Mouse (Mus musculus): ENCODE data around the gene Rhbg. TPM values are rescaled to one million over a fixed set of nuclear protein-coding genes. Genes with fewer than 3 reads are reported as not detected.

Rhbg gene
- total RNA-seq, 1 experiment from 2014 or later: not detected

DNA sequence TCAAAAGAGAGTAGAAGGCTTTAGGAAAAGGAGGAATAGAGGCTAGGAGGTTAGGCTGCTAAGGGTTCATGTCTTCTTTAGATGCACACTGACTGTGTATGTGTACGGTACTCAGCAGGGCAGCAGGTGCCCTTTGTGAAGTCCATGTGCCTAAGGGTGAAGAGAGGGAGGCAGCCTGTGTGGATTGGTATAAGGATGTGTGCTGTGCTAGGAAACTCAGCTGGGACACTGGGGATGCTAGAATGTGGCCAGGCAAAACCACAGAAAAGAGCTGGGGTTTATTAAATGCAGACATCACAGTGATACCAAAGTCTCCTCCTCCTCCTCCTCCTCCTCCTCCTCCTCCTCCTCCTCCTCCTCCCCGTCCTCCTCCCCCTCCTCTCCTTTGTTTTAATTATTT is 36.8 kb downstream of the Rhbg start:
- no peak for ATAC-seq (replicated peaks in 1 of 2; ENCODE audit: insufficient read depth in 1 of 2, low FRiP score in 2 of 2, low TSS enrichment in 1 of 2, low read depth in 1 of 2, poor library complexity in 2 of 2, severe bottlenecking in 2 of 2)

DNA sequence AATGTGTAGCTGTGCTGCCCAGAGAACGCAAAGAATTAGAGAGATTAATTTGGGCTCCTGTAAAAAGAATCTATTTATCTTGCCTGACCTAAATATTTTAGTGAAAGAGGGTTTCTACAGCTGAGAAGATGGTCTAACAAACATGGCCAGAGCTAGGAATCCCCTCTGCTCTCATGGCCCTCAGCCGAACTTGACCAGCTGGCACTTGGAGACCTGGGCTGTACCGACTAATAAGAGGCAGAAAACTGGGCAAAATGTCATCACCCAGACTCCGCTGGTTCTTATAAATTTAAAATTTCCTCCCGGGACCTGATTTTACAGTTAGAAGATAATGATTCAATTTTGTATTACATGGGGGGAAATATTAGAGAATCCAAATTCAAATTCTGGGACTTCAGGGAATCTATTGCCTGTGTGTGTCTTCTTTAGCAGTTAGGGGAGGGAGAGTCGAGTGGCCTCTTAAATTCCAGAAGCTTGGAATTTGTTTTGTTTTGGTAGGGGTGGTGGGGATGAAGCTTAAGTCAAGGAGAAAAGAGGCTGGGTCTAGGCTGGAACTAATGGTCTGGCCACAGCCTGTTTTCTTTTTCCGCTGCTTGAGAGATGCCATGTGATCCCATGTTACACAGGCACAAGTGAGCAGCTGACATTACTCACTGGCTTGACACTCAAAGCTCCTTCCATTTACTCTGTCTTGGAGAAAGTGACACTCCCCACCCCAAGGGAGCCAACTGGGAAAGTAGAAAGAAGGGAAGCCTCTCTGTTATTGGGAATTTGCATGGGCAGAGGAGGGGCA is 37.8 kb downstream of the Rhbg start:
- ATAC-seq (replicated peaks in 1 of 2; ENCODE audit: insufficient read depth in 1 of 2, low FRiP score in 2 of 2, low TSS enrichment in 1 of 2, low read depth in 1 of 2, poor library complexity in 2 of 2, severe bottlenecking in 2 of 2): no peak

DNA sequence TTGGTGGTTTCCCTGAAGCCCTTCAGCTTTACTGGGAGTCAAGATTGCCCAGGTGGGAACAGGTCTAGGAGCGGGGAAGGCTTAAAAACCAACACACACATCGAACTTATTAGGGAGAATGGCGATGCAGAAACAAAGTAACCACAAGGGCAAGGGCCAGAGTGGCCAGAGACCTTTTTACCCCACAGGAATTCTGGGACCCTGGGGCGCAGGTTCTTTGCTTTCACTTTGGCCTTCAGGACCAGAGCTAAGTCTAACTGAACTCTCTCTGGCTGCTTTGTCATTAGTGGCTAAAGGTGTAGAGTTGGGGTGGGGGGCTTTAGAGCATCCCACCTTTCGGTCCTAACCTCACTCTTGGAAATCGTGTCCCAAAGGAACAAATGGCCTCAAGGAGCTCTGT is 38.4 kb downstream of the Rhbg start:
- ATAC-seq (replicated peaks in 1 of 2; ENCODE audit: insufficient read depth in 1 of 2, low FRiP score in 2 of 2, low TSS enrichment in 1 of 2, low read depth in 1 of 2, poor library complexity in 2 of 2, severe bottlenecking in 2 of 2): no peak

DNA sequence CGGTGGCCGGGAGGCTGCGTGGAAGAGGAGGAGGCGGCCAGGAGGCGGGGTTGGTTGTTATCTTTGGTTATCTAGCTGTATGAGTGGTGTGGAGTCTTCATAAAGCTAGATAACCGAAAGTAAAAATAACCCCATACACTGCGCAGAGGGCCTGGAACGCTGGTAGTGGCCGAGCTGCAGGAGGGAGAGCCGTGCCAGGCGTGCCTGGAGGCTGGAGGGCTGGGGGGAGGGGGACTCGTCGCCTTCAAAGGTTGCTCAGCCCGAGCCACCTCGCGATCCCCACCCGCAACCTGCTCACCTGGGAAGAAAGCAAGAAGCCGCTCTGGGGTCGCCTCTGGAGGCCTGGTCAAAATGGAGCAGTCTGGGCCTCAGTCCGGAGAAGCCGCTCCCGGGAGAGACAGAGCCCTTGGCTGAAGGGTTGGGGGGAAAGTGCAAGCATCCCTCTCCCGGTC is 38.9 kb downstream of the Rhbg start:
- ATAC-seq (replicated peaks in 1 of 2; ENCODE audit: insufficient read depth in 1 of 2, low FRiP score in 2 of 2, low TSS enrichment in 1 of 2, low read depth in 1 of 2, poor library complexity in 2 of 2, severe bottlenecking in 2 of 2): no peak; a peak in 1 of 4 replicates

DNA sequence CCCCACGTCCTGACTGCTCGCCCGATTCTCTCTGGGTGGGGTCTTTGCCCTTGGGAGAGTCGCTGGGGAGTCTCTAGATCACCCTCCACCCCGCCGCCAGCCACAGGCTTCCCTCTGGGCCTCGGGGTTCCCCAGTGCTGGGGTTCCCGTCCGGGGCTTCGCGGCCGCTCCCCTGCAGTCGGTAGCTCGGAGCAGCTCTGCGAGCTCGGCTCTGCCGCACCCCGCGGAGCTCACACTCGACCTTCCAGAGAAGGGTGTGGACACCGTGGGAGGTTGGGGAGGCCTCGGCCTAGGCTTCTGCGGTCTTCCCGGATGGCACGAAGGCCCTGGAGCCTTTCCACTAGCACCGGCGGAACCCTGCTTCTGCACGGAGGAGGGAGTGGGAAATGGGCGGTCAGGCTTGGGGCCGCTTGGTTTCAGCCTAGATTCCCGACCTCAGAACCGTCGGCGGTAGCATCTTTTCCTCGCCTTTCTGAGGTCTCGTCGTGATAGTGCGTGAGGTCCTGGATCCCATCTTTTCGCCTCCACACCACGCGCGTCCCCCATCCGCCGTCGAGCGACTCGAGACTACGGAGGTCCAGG is 39.4 kb downstream of the Rhbg start:
- ATAC-seq (replicated peaks in 1 of 2; ENCODE audit: insufficient read depth in 1 of 2, low FRiP score in 2 of 2, low TSS enrichment in 1 of 2, low read depth in 1 of 2, poor library complexity in 2 of 2, severe bottlenecking in 2 of 2): peak; percentile 24 to 47; a peak in 2 of 4 replicates

DNA sequence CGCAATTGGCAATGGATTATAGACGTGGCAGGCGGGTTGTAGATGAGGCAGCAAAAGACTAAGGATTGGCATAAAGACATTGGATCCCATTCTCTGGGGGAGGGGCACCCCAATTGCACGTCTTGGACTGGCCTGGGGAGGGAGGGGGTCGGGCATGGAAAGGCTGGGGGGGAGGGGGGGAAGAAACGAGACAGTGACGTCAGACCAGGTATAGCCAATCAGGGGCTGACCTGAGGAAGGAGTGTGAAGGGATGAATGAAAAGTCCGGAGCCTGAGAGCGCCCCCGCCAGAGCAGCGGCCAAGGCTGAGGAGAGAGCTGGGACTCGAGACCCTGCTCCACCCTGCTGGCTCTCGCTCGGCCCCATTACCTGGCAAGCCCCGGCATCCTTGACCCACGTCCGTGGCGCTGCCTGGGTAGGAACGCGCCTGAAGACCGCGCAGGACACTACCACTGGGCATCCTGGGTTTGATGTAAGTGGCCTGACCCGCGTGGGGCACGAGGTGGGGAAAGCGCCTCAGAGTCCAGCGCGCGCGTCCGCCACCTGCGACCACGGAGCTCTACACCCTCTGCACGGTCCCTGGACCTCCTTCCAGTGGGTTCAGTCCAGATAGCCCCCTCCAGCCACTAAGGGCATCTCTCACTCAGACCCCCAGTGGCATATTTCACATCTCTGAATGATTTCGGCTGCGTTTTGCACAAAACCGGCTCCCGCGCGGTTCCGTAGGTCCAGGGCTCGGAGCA is 40.1 kb downstream of the Rhbg start:
- no peak for ATAC-seq (replicated peaks in 1 of 2; ENCODE audit: insufficient read depth in 1 of 2, low FRiP score in 2 of 2, low TSS enrichment in 1 of 2, low read depth in 1 of 2, poor library complexity in 2 of 2, severe bottlenecking in 2 of 2)

DNA sequence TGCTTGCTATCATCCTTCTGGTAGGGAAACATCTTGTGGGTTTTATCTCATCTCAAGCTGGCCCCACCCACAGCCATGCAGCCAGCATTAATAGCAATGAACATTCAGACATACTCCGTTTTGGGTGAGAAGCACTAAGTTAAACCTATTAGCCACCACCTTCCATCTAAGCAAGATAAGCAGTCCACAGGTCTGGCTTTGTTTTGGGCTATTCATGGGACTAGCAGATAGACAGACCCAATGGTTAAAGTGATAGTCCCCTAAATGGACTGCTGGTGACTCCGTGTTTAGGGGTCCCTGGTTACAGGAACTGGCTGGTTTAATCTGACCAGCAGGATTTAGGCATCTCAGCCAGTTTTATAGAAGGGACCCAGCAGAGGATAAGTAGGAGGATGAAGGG is 41.5 kb downstream of the Rhbg start:
- ATAC-seq (replicated peaks in 1 of 2; ENCODE audit: insufficient read depth in 1 of 2, low FRiP score in 2 of 2, low TSS enrichment in 1 of 2, low read depth in 1 of 2, poor library complexity in 2 of 2, severe bottlenecking in 2 of 2): no peak

DNA sequence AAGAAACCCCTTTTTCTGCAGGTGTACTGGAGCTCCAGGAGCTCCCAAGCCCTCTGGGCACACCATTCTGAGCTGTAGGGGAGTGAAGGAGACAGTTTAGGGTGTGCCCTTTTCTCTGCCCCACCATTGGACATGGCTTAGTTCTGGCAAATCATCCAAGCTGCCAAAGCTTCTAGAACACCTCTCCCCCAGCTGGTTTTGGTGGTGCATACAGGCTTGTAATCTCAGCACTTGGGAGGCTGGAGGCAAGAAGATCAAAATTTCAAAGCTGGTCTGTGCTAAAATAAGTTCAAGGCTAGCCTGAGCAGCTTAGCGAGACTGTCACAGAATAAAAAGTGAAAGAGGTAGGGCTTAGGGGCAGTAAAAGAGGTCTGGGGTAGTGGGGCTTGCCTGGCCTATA is 42.2 kb downstream of the Rhbg start:
- no peak for ATAC-seq (replicated peaks in 1 of 2; ENCODE audit: insufficient read depth in 1 of 2, low FRiP score in 2 of 2, low TSS enrichment in 1 of 2, low read depth in 1 of 2, poor library complexity in 2 of 2, severe bottlenecking in 2 of 2)

DNA sequence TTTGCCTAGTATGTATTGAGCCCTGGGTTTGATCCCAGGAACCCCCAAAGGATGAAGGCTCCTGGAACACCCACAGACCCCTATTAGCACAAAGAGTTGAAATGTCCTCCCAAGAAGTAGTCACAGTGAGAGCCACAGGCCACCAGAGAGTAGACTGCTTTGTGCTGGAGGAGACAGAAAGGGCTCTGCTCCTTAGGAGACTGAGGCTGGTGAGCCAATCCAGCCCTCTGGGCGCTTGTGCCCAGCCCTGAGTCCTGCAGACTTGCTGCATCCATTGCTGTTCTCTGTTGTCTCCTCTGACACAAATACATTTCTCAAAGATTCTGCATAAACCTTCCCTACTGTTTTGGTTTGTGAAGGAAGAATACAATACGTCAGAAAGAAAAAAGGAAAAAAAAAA is 43.6 kb downstream of the Rhbg start:
- no peak for ATAC-seq (replicated peaks in 1 of 2; ENCODE audit: insufficient read depth in 1 of 2, low FRiP score in 2 of 2, low TSS enrichment in 1 of 2, low read depth in 1 of 2, poor library complexity in 2 of 2, severe bottlenecking in 2 of 2)

DNA sequence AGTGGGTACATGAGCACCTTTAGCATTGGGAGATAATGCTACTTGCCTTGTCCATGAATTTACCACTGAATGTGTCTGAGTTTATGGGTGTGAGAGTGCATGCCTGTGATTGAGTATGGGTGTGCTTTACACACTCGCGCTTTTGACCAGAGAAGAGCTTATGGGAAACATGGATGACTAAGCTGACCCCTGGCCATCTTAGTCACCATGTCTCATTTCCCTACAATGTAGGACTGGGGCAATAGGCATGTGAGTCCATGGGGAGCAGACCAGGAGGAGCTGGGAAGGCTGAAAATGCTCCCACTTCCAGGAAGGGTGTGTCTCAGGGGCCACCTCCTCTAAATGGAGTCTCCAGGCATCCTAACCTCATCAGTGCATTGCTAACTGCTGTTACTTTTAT is 44.4 kb downstream of the Rhbg start:
- no peak for ATAC-seq (replicated peaks in 1 of 2; ENCODE audit: insufficient read depth in 1 of 2, low FRiP score in 2 of 2, low TSS enrichment in 1 of 2, low read depth in 1 of 2, poor library complexity in 2 of 2, severe bottlenecking in 2 of 2)

DNA sequence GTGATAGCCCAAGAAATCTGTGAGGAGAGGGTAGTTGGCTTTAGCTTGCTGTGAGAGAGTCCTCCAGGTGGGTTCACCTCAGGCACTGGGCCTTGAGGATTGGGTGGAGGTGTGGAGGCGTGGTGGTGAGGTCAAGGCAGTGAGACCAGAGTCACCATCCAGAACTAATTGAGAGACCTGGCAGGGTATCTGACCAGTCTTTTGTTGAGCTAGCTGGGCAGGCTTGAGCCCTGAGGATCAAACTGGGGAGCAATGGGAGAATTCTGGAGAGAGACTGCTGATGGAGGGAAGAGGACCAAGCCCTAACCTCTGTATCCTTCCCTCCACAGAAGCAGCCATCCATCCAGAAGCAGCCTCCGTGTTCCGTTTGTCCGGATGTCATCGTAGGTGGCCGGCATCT is 45.2 kb downstream of the Rhbg start:
- ATAC-seq (replicated peaks in 1 of 2; ENCODE audit: insufficient read depth in 1 of 2, low FRiP score in 2 of 2, low TSS enrichment in 1 of 2, low read depth in 1 of 2, poor library complexity in 2 of 2, severe bottlenecking in 2 of 2): no peak

DNA sequence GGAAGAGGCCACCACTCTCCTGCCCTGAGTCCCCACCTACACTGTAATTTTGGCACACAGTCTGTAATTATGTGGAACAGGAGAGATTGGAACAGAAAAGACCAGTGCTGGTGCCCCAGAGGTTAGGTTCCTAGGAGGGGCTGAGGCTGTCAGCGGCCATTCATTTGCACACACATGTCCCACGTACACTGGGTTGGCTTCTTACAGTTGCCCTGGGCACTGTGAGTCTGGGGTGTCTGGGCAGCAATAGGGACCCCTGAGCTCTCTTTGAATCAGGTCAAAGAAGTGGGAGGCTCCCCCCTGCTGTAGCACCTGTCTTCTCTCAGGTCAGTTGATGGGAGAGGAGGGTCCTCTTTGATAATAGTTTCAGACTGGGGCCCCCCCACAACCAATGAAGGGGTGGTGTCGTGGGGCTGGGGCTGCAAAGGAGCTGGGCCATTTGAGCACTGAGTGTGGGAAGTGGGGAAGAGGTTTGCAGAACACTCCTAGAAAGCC is 46.2 kb downstream of the Rhbg start:
- no peak for ATAC-seq (replicated peaks in 1 of 2; ENCODE audit: insufficient read depth in 1 of 2, low FRiP score in 2 of 2, low TSS enrichment in 1 of 2, low read depth in 1 of 2, poor library complexity in 2 of 2, severe bottlenecking in 2 of 2)

DNA sequence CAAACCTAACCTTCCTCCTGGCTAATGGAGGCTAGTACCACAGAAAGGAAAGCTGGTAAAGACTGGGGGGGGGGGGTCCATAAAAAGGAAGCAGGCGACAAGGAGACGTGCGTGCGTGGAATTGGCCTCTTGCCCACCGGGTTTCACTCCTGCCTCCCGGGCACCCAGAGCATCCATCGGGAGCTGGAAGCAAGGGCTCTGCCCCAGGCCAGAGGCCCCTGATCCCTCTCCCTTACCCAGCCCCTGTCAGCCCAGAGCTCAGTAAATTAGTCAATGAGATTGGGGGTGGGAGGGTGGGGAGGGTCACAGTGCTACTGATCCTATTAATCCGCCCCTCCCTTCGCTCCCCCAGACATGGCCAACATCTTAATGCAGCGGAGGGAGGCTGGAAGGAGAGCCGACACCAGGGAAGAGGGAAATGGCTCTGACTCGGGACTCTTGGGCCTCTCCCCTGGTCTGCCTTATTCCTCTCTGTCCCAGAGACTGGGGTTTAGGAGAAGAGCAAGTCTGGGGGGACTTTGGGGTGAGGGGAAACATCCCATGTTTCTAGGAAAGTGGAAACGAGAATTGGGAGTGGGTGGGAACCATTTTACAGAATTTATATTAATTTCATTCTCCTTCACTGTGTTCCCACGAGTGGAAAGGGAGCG is 46.9 kb downstream of the Rhbg start:
- no peak for ATAC-seq (replicated peaks in 1 of 2; ENCODE audit: insufficient read depth in 1 of 2, low FRiP score in 2 of 2, low TSS enrichment in 1 of 2, low read depth in 1 of 2, poor library complexity in 2 of 2, severe bottlenecking in 2 of 2)

DNA sequence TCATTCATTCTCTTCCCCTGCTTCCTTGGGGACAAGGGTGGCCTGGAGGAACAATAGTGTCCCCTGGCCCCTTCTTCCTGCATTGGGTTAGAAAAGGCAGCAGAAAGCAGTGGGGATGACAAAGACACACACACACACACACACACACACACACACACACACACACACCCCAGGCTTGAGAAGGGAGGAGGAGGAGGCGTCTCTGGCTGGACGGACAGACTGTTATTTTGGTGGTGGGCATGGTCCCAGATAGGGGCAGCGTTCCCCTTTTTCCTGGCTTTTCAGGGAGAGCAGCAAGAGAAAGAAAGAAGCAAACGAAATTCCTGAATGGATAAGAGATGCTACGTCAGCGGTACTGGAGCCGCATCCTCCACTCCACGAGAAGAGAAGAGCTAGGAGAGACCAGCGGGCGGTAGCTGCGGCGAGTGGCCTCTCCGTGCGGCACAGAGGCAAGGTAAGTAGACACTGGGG is 47.6 kb downstream of the Rhbg start:
- no peak for ATAC-seq (replicated peaks in 1 of 2; ENCODE audit: insufficient read depth in 1 of 2, low FRiP score in 2 of 2, low TSS enrichment in 1 of 2, low read depth in 1 of 2, poor library complexity in 2 of 2, severe bottlenecking in 2 of 2)

DNA sequence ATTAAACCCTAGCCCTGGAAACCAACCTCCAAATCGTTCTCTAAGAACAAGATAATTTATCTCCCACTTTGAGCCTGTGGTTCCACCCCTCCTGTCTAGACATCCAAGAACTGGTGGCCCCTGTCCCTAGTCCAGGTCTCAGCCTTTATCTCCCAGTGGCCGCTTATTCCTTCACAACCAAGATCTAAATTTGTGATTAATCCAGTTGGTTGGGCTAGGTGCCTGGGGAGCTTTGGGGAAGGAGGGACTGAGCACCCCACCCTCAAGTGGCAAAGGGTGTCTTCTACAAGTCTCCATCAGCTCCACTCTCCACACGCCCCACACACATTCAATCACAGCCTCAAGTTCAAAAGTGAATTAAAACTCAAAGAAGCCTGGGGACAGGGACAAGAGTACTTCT is 48.0 kb downstream of the Rhbg start:
- no peak for ATAC-seq (replicated peaks in 1 of 2; ENCODE audit: insufficient read depth in 1 of 2, low FRiP score in 2 of 2, low TSS enrichment in 1 of 2, low read depth in 1 of 2, poor library complexity in 2 of 2, severe bottlenecking in 2 of 2)

DNA sequence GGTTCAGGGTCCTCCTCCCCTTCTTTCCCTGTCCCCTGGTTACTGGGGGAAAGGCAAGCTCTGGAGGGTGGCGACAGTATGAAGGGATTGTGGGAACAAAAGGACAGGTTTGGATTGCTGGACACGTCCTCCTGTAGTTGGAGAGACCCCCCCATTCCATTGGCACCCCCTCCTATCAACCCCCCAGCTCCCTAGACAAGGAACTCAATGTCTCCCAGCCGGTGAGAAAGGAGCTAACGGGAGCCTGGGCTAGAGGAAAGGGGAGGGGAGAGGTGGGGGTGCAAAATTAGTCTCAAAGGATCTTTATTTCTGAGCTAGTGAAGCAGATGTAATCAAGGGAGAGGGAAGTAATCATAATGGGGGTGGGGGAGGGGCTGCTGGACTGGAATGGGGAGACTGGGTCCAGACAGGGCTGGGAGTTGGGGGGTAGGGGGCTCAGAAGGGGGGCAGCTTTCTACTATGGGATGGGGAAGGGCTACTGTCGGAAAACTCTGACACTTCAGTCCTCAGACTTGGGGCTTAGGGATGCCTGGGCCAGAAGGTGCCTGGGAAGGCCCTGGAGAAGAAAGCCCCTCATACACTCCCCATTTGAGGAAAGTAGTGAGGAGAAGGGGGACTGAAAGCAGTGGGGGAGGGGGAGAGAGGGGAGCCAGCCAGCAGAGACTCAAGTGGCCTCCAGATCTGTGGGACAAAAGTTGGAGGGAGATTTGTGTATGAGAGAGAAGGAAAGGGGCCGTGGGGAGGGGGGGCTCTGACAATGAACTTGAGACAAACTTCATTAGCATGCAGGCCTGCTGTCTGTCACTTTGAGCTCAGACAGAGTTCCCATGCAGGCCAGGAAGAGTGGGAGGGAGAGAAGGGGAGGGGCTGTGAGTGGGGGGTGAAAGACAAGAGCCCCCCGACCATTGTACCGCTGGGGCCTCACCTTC is 48.7 kb downstream of the Rhbg start:
- ATAC-seq (replicated peaks in 1 of 2; ENCODE audit: insufficient read depth in 1 of 2, low FRiP score in 2 of 2, low TSS enrichment in 1 of 2, low read depth in 1 of 2, poor library complexity in 2 of 2, severe bottlenecking in 2 of 2): no peak

DNA sequence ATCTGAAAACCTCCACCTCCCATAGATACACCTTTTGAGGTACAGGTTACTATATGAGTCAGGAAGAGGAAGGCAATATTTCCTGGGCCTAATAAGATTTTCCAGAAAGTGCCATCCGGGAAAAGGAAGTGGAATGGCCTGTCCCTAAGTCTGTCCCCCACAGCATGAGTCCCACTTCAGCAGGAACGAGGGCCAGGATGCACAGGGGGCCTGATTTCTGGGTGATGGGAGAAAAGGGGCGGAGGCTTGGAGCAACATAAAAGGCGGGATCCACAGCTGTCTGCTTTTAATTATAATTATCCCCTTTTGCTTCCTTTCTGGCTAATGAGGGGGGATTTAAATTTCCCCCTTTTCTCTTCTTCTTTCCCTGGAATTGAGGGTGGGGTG is 49.3 kb downstream of the Rhbg start:
- ATAC-seq (replicated peaks in 1 of 2; ENCODE audit: insufficient read depth in 1 of 2, low FRiP score in 2 of 2, low TSS enrichment in 1 of 2, low read depth in 1 of 2, poor library complexity in 2 of 2, severe bottlenecking in 2 of 2): no peak
